Mouse (Mus musculus) right cerebral cortex, postnatal 25 days (tissue): Measurements from ENCODE around the gene Gm11042.
A peak's percentile ranks its signal among the peaks of the same experiment; 100 is the strongest.

Experiments used
- DNase-seq: peaks from one replicate; pipeline ENCODE4 v3.0.0; 2022

The Gm11042 gene

GRCm38 (mm10) chr12:74316344-74316973 is at the start of gene Gm11042:
Gm11042 (minus strand) TSS chr12:74316394.
- peak; percentile 23 for DNase-seq

GRCm38 (mm10) chr12:74364477-74364876 is 48.3 kb upstream of the Gm11042 start:
- DNase-seq, result no peak

DNA sequence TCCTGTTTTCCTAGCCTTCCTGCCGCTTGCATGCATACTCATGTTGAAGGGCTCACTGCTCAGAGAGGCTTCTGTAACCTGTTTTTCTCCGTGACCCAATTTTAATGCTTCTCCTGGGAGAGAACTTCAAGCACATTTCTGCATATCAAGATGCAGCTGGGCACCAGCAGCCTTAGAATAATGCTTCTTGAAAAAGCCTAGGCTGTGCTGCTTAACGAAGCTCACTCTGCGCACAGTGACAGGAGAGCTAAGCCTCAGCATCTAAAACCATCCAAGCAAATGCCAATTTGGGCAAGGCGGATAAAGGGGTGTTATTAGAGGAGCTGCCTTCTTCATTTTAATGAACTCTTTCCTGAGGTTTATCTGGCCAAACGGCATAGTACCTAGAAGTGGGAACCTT is 46.9 kb upstream of the Gm11042 start:
- peak; percentile 10 for DNase-seq

DNA sequence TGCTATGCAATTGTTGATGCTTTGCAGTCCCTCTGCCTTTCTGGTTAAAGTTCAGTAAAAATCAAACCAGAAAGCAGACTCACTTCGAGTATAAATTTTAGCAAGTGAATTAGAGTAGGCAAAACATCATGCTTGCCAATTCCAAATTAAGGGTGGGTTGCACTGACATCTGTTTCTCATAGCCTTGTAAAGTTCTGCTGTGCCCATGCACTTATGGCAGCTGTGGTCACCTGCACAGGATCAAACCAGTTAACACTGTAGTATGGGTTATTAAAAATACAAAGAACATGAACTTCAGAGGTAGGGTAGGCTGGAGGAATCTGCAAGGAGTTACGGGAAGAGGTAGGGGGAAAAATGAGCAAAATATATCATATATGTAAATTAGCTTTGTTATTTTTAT is 46.3 kb upstream of the Gm11042 start:
- no peak for DNase-seq

DNA sequence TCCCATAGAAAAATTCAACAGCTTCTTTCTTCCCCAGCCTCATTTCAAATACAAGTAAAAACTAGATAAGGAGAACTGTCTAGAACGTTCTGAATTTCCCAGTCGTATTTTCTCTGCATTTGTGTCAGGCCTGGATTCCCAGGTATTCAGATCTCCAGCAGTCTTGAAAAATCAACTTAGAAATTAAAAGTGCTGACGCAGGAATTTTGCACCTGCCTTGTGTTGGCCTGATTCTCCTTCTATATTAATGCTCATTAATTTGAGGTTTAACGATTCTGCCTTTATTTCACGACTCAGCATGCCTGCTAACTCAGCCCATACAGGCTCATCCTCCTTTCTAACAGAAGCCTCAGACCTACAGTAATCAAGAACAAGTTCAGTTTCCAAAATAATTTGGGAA is 43.6 kb upstream of the Gm11042 start:
- no peak for DNase-seq

DNA sequence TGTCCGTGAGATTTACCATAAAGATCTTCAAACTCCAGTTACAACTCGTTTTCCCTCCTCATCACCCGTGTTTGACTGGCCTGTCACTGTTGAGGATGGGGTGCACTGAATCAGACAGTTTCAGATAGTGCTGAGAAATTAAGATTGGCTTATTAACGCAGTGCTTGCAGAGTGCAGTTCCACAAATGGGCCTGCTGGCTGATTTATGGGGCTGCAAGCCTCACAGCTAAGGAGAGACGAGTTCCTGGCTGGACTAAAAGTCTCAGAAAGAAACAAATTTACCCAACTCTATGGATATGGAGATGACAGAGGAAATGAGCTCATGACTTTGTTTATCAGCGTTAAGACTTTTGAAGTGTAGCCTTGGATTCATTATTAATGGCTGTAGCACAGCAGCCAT is 41.6 kb upstream of the Gm11042 start:
- no peak for DNase-seq

GRCm38 (mm10) chr12:74342720-74343119 is 26.5 kb upstream of the Gm11042 start:
- no peak for DNase-seq

DNA sequence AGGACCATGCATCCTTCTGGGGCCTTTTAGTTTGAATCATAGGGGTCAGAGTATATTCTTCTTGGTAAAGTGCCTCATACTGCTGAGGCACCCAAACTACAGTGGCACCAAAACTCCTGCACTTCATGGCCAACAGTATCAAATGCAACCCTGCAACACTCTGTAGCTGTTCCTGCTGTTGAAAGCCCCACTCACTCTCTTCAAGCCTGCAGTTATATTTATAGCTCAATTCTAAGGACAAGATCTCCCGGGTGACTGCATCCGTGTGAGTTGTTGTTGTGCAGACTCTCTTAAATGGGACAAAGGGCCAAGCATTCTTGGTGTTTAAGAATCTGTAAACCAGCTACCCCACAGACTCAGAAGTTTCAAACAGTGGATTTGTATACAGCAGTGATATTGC is 23.9 kb upstream of the Gm11042 start:
- DNase-seq, result no peak

GRCm38 (mm10) chr12:74333706-74334105 is 17.5 kb upstream of the Gm11042 start:
- DNase-seq, result no peak

GRCm38 (mm10) chr12:74333016-74333415 is 16.8 kb upstream of the Gm11042 start:
- peak; percentile 72 for DNase-seq

DNA sequence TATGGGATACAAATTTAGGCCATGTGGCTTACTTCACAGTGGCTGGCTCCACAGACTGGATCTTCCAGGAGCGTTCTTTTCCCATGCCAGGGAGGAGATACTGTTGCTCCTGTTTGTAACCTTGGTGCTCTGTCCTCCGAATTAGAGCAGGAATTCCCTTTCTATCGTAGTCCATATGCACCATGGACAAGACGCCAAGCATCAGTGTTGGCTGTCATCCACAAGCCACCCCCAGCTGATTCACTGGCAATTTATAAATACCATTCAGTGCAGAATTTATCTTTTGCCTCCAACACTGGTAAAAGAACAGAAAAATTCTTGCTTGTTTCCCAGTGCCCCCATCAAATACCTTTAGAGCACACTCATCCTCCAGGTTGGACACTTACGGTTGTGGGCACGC is 13.6 kb upstream of the Gm11042 start:
- DNase-seq, result peak; percentile 47

GRCm38 (mm10) chr12:74326644-74327043 is 10.4 kb upstream of the Gm11042 start:
- no peak for DNase-seq

DNA sequence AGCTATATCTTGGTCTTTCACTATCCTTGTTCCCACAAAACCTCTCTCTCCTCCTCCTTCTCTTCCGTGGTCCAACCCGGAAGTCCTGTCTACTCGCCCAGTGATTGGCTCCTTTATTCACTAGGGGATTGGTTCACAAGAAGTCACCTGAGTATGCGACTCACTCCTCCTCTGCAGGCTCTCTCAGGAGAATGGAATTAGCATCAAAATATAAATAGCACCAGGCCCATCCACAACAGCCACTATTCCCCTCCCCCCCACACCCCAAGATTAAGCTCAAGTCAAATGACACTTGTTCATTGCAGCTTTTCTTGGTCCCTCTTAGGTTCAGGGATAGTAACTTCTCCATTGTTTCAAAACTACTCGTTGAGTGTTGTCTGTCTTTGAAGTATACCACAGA is 5.8 kb upstream of the Gm11042 start:
- DNase-seq, result no peak

DNA sequence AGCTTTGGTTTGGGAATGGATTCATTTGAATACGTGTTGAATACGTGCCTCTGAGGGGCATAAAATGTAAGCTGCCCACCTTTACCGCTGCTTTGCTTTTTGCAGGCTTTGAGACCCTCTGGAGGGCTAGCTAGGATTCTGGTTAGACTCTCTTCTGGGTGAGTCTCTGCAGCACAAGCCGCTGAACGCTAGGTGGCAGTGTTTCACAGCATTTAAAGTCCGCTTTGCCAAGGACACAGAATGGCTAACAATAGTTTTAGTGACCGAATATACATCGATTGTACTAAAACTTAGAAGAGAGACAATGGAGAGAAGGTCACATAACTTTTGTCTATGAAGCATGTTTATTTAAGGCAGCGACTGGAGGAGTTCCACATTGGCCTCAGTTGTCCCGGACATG is 4.1 kb upstream of the Gm11042 start:
- peak; percentile 66 for DNase-seq

DNA sequence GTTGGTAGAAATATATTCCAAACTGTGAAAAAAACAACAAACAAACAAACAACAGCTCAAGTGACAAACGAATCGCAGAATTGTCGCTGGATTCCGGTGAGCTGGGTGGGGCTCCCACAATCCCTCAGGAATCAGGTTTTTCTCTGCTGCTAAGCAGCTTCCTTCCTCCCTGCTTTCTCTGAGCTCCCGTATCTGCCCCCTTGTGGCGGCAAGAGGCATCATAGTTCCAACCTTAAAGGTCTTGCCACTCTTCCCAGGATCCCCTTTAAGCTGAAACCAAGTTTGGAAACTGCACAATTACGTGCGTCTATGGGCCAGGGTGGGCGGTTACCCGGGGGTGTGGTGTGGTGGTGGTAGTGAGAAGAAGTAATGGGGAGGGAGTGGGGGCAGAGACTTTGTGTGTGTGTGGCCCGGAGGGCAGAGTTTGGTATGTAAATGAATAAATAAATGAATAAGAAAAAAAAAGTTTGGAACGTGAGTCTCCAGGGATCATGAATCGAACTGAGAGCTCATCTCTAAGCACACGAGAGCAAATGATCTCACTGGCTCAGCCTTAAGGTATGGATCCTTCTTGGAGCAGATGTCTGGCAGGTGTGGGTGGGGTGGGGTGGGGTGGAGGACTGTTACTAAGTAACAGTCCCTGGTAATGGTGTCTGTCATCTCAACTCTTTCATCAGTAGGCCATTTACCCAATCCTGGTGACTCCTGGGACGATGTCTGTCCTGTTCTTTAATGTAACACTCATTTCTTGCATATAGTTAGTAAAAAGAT is 980 bp upstream of the Gm11042 start:
- DNase-seq, result peak; percentile 79

DNA sequence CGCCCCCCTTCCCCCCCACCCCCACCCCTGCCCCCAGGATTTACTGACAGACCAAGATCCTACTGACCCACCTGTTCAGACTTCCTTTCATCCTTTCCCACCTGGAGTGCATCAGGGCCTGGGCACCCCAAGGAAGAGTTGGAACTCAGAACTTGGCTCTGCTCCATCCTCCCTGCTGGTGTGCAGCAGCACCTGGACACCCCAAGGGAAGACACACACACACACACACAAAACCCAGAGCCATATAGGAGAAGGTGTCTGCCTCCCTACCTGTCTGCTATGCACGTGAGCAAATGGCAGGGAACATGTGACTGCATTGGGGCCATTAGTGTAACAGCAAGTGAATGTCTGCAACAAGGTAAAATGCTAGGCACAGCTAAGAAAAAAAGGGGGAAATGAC is 973 bp downstream of the Gm11042 start:
- peak; percentile 3 for DNase-seq

DNA sequence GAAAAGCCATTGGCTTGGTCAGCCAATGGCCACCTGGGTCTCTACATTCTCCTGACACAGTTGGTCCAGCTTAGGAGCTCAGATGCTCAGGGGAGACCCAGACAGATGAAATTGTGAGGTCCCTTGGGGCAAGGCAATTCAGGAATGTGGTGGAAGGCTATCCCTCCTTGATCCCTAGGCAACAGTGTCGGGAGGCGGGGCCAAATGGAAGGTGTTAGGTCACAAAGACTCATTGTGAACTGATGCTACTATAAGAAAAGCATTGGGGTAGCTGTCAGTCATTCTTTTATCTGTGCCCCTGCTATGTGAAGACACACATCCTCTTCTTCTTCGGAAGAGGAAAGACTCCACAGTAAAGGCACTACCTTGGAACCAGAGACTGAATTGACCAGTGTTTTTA is 3.6 kb downstream of the Gm11042 start:
- DNase-seq, result peak; percentile 1

GRCm38 (mm10) chr12:74303418-74304294 is 12.5 kb downstream of the Gm11042 start:
- peak; percentile 41 for DNase-seq

GRCm38 (mm10) chr12:74301559-74301958 is 14.6 kb downstream of the Gm11042 start:
- peak; percentile 23 for DNase-seq

- DNase-seq, result peak; percentile 2
Observed at GRCm38 (mm10) chr12:74296374-74296773, 19.8 kb downstream of the Gm11042 start.

DNA sequence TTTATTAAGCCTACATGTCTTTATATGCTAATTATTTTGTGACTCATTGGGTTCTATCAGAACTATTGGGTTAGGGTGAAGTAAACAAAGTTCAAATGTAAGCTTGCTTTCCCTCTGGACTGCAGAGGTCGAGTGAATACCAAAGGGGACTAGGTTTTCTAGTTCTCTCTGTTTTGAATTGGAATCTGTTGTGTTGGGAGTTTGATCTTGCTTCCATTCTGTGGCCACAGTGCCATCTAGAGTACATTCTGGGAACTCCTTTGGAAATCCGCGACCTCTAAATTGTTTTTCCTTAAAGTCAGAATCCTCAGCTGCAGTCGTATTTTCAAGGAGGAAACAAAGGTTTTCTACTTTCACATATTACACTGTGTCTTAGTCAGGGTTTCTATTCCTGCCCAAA is 22.6 kb downstream of the Gm11042 start:
- DNase-seq, result peak; percentile 40

DNA sequence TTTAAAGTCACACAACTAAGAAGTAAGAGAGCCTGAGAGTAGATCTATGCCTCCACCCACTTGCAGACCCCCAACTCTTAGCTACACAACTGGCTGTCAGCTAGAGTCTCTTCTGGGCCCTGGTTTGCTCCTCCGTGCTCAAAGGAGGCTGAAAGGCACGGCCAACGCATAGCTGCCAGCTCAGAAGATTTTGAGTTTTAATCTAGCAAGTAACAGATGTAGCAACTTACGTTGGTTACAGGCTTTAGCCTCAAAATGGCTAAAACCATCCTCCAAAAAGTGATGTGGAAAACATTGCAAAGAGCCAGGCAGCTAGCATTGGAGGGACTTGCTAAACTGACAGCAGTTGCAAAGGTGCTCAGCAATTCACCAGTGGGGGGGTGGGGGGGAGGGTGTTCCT is 25.2 kb downstream of the Gm11042 start:
- DNase-seq, result peak; percentile 23

GRCm38 (mm10) chr12:74284685-74285054 is 31.5 kb downstream of the Gm11042 start:
- peak; percentile 64 for DNase-seq
